Mouse (Mus musculus) myocyte (in vitro differentiated cells): ENCODE measurements around the gene Glrx.

Experiments
- MAX ChIP-seq: IDR thresholded peaks from one replicate; pipeline ENCODE4 v1.6.1; 2011; ENCODE audit warnings: low read depth, mild to moderate bottlenecking, control low read depth
- POLR2A ChIP-seq: IDR thresholded peaks from one replicate; pipeline ENCODE4 v1.6.1; 2011; ENCODE audit warnings: low read depth, mild to moderate bottlenecking, control low read depth, moderate library complexity; ENCODE audit not compliant: insufficient read length
- TCF12 ChIP-seq: IDR thresholded peaks from one replicate; pipeline ENCODE4 v1.6.1; 2011; ENCODE audit warnings: mild to moderate bottlenecking, control low read depth; ENCODE audit not compliant: poor library complexity, insufficient read depth, severe bottlenecking

- TF ChIP-seq POLR2A (no peak), TCF12 (no peak), MAX (no peak)
Observed at GRCm38 (mm10) chr13:75819898-75820297, 19.8 kb upstream of the Glrx start.
